Mouse (Mus musculus): ENCODE results near the gene 4933402D24Rik. TPM values are rescaled to one million over a fixed set of nuclear protein-coding genes. Genes with fewer than 3 reads are reported as not detected.

4933402D24Rik gene
- polyA plus RNA-seq, 1 experiment from 2014 or later = 0.43 TPM

- H3K27me3 ChIP-seq (ENCODE audit: control insufficient read depth, insufficient read depth, low read length) = no peaks in the 10 kb centered on the region
- H3K9me3 ChIP-seq (ENCODE audit: control insufficient read depth, low read length) = no peaks in the 10 kb centered on the region
- ATAC-seq (ENCODE audit: low FRiP score, low TSS enrichment) (peak; percentile 55), DNase-seq (peak; percentile 81)
- 3% methylated on average over 7 of the region's 7 CpGs for WGBS
- peak overlapping the region; percentile 31 for H3K4me2 ChIP-seq (ENCODE audit: low read length)
- H3K36me3 ChIP-seq (ENCODE audit: control insufficient read depth, insufficient read depth, low read length) = no peaks in the 10 kb centered on the region
- H3K27ac ChIP-seq (replicated peaks; ENCODE audit: low read depth, low read length) = peak overlapping the region; percentile 71
- no peak overlapping the region for H3K4me3 ChIP-seq (replicated peaks; ENCODE audit: low read depth, low read length)
- H3K9ac ChIP-seq (replicated peaks; ENCODE audit: low read length) = no peak overlapping the region
- peaks cover 29% of the 10 kb centered on the region for H3K4me1 ChIP-seq (ENCODE audit: control insufficient read depth, insufficient read depth, low read length)
Measured at GRCm38 (mm10) chr1:63763881-63764386, 5.1 kb downstream of the 4933402D24Rik start.

GRCm38 (mm10) chr1:63763212-63763694 is 5.8 kb downstream of the 4933402D24Rik start:
- no peak overlapping the region for H3K4me3 ChIP-seq (replicated peaks; ENCODE audit: low read depth, low read length)
- H3K9ac ChIP-seq (replicated peaks; ENCODE audit: low read length) = peak overlapping the region; percentile 2; the same call in 1 of the 2 replicates
- H3K27ac ChIP-seq (replicated peaks; ENCODE audit: low read depth, low read length) = peak overlapping the region; percentile 71
- H3K4me1 ChIP-seq (ENCODE audit: control insufficient read depth, insufficient read depth, low read length) = peaks cover 29% of the 10 kb centered on the region
- H3K36me3 ChIP-seq (ENCODE audit: control insufficient read depth, insufficient read depth, low read length) = no peaks in the 10 kb centered on the region
- WGBS = 4% methylated on average over 3 of the region's 3 CpGs
- no peaks in the 10 kb centered on the region for H3K9me3 ChIP-seq (ENCODE audit: control insufficient read depth, low read length)
- ATAC-seq (ENCODE audit: low FRiP score, low TSS enrichment) (peak; percentile 70), DNase-seq (peak; percentile 88)
- no peak overlapping the region for H3K4me2 ChIP-seq (ENCODE audit: low read length)
- no peaks in the 10 kb centered on the region for H3K27me3 ChIP-seq (ENCODE audit: control insufficient read depth, insufficient read depth, low read length)

GRCm38 (mm10) chr1:63756005-63756404 is 13.1 kb downstream of the 4933402D24Rik start:
- no peak for ATAC-seq (ENCODE audit: low FRiP score, low TSS enrichment)

GRCm38 (mm10) chr1:63730240-63730771 is 38.8 kb downstream of the 4933402D24Rik start, which contains the start of the genes Mdh1b and Fastkd2:
Gene Mdh1b, minus strand, starts transcription at chr1:63730318.
Gene Fastkd2, plus strand, starts transcription at chr1:63730614.
- Histone ChIP-seq H3K4me2 (ENCODE audit: low read length) (peak within 1 kb of the TSS; percentile 68), H3K27ac (replicated peaks; ENCODE audit: low read depth, low read length) (no peak within 1 kb of the TSS), H3K9ac (replicated peaks; ENCODE audit: low read length) (peak within 1 kb of the TSS; percentile 59), H3K4me1 (ENCODE audit: control insufficient read depth, insufficient read depth, low read length) (peaks cover 14% of the 10 kb centered on the region), H3K4me3 (replicated peaks; ENCODE audit: low read depth, low read length) (peak within 1 kb of the TSS; percentile 53), H3K9me3 (ENCODE audit: control insufficient read depth, low read length) (no peaks in the 10 kb centered on the region), H3K36me3 (ENCODE audit: control insufficient read depth, insufficient read depth, low read length) (no peaks in the 10 kb centered on the region), H3K27me3 (ENCODE audit: control insufficient read depth, insufficient read depth, low read length) (no peaks in the 10 kb centered on the region)
- ATAC-seq (ENCODE audit: low FRiP score, low TSS enrichment) (peak; percentile 94), DNase-seq (peak; percentile 98)
- WGBS = 0% methylated on average over 31 of the region's 31 CpGs

More at GRCm38 (mm10) chr1:63756005-63756404, 13.1 kb downstream of the 4933402D24Rik start:
- Histone ChIP-seq H3K27ac (replicated peaks; ENCODE audit: low read depth, low read length) (no peak overlapping the region), H3K36me3 (ENCODE audit: control insufficient read depth, insufficient read depth, low read length) (peaks cover 19% of the 10 kb centered on the region), H3K9me3 (ENCODE audit: control insufficient read depth, low read length) (no peaks in the 10 kb centered on the region), H3K9ac (replicated peaks; ENCODE audit: low read length) (no peak overlapping the region), H3K27me3 (ENCODE audit: control insufficient read depth, insufficient read depth, low read length) (no peaks in the 10 kb centered on the region), H3K4me2 (ENCODE audit: low read length) (no peak overlapping the region), H3K4me3 (replicated peaks; ENCODE audit: low read depth, low read length) (no peak overlapping the region), H3K4me1 (ENCODE audit: control insufficient read depth, insufficient read depth, low read length) (no peaks in the 10 kb centered on the region)
- no peak for DNase-seq
- WGBS = 46% methylated on average over 2 of the region's 2 CpGs

GRCm38 (mm10) chr1:63729796-63730195 is 39.3 kb downstream of the 4933402D24Rik start:
- peak overlapping the region; percentile 53 for H3K4me3 ChIP-seq (replicated peaks; ENCODE audit: low read depth, low read length)
- DNase-seq (no peak), ATAC-seq (ENCODE audit: low FRiP score, low TSS enrichment) (0 out of 2 replicates have a peak, but pooled peaks have one; percentile 24)
- H3K27ac ChIP-seq (replicated peaks; ENCODE audit: low read depth, low read length) = no peak overlapping the region
- H3K9ac ChIP-seq (replicated peaks; ENCODE audit: low read length) = no peak overlapping the region; the same call in 1 of the 2 replicates
- H3K4me1 ChIP-seq (ENCODE audit: control insufficient read depth, insufficient read depth, low read length) = peaks cover 14% of the 10 kb centered on the region
- H3K9me3 ChIP-seq (ENCODE audit: control insufficient read depth, low read length) = no peaks in the 10 kb centered on the region
- peak overlapping the region; percentile 68 for H3K4me2 ChIP-seq (ENCODE audit: low read length)
- 34% methylated on average over 8 of the region's 8 CpGs for WGBS
- no peaks in the 10 kb centered on the region for H3K36me3 ChIP-seq (ENCODE audit: control insufficient read depth, insufficient read depth, low read length)
- H3K27me3 ChIP-seq (ENCODE audit: control insufficient read depth, insufficient read depth, low read length) = no peaks in the 10 kb centered on the region

- no peak for DNase-seq
- Histone ChIP-seq H3K4me1 (ENCODE audit: control insufficient read depth, insufficient read depth, low read length) (no peaks in the 10 kb centered on the region), H3K9ac (replicated peaks; ENCODE audit: low read length) (no peak overlapping the region), H3K4me3 (replicated peaks; ENCODE audit: low read depth, low read length) (no peak overlapping the region), H3K4me2 (ENCODE audit: low read length) (no peak overlapping the region), H3K9me3 (ENCODE audit: control insufficient read depth, low read length) (no peaks in the 10 kb centered on the region), H3K36me3 (ENCODE audit: control insufficient read depth, insufficient read depth, low read length) (no peaks in the 10 kb centered on the region), H3K27ac (replicated peaks; ENCODE audit: low read depth, low read length) (no peak overlapping the region), H3K27me3 (ENCODE audit: control insufficient read depth, insufficient read depth, low read length) (no peaks in the 10 kb centered on the region)
- WGBS = 72% methylated on average over 7 of the region's 7 CpGs
- no peak for ATAC-seq (ENCODE audit: low FRiP score, low TSS enrichment)
Measured at GRCm38 (mm10) chr1:63720161-63720560, 48.9 kb downstream of the 4933402D24Rik start.

- H3K36me3 ChIP-seq (ENCODE audit: control insufficient read depth, insufficient read depth, low read length) = no peaks in the 10 kb centered on the region
- no peaks in the 10 kb centered on the region for H3K9me3 ChIP-seq (ENCODE audit: control insufficient read depth, low read length)
- no peak overlapping the region for H3K4me2 ChIP-seq (ENCODE audit: low read length)
- H3K27ac ChIP-seq (replicated peaks; ENCODE audit: low read depth, low read length) = no peak overlapping the region
- no peaks in the 10 kb centered on the region for H3K4me1 ChIP-seq (ENCODE audit: control insufficient read depth, insufficient read depth, low read length)
- WGBS = 63% methylated on average over 3 of the region's 3 CpGs
- no peaks in the 10 kb centered on the region for H3K27me3 ChIP-seq (ENCODE audit: control insufficient read depth, insufficient read depth, low read length)
- H3K4me3 ChIP-seq (replicated peaks; ENCODE audit: low read depth, low read length) = no peak overlapping the region
- ATAC-seq (ENCODE audit: low FRiP score, low TSS enrichment) (no peak), DNase-seq (no peak)
- H3K9ac ChIP-seq (replicated peaks; ENCODE audit: low read length) = no peak overlapping the region
Measured at GRCm38 (mm10) chr1:63708876-63709275, 60.2 kb downstream of the 4933402D24Rik start.

- DNase-seq (peak; percentile 30), ATAC-seq (ENCODE audit: low FRiP score, low TSS enrichment) (no peak)
- Histone ChIP-seq H3K4me3 (replicated peaks; ENCODE audit: low read depth, low read length) (no peak overlapping the region), H3K9ac (replicated peaks; ENCODE audit: low read length) (no peak overlapping the region), H3K27me3 (ENCODE audit: control insufficient read depth, insufficient read depth, low read length) (no peaks in the 10 kb centered on the region), H3K4me2 (ENCODE audit: low read length) (no peak overlapping the region), H3K27ac (replicated peaks; ENCODE audit: low read depth, low read length) (no peak overlapping the region), H3K36me3 (ENCODE audit: control insufficient read depth, insufficient read depth, low read length) (no peaks in the 10 kb centered on the region), H3K9me3 (ENCODE audit: control insufficient read depth, low read length) (no peaks in the 10 kb centered on the region), H3K4me1 (ENCODE audit: control insufficient read depth, insufficient read depth, low read length) (no peaks in the 10 kb centered on the region)
- WGBS = 79% methylated on average over 5 of the region's 5 CpGs
Measured at GRCm38 (mm10) chr1:63705733-63706132, 63.3 kb downstream of the 4933402D24Rik start.
